Mouse (Mus musculus): ENCODE results near the gene Zfp385b.
"Not testable (repeated sequence)": the region's sequence is repeated elsewhere in the genome, so short reads cannot be mapped to it uniquely, and the experiment has no call there.

Gene Zfp385b

DNA sequence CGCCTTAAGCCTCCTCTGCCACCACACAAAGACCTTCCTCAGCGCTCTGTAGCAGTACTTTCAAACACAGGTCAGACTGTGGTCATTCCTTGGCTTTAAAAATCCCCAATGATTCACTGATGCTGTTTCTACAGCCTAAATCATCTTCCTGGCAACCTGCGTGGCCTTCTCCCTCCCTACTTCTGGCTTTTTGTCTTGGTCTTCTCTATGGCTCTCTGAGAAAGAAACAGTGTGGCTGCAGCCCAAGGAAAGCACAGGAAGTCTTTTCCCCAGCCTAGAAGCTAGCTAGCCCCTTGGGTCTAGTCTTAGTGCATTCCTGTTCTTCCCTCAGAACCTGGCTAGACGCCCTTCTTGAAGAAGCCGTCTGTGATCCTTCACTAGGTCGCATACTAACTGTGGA lies 359.4 kb downstream of the Zfp385b start:
- DNase-seq (ENCODE audit: low spot score in 2 of 2), result no peak

- DNase-seq (ENCODE audit: low spot score in 2 of 2), result no peak
Measured at GRCm38 (mm10) chr2:77458431-77458830, 361.0 kb downstream of the Zfp385b start.

GRCm38 (mm10) chr2:77457120-77457519 lies 362.3 kb downstream of the Zfp385b start:
- DNase-seq (ENCODE audit: low spot score in 2 of 2), result no peak

GRCm38 (mm10) chr2:77456602-77457001 lies 362.8 kb downstream of the Zfp385b start:
- DNase-seq (ENCODE audit: low spot score in 2 of 2), result no peak

GRCm38 (mm10) chr2:77454341-77454937 lies 365.0 kb downstream of the Zfp385b start:
- no peak for DNase-seq (ENCODE audit: low spot score in 2 of 2)

- DNase-seq (ENCODE audit: low spot score in 2 of 2), result no peak
Measured at GRCm38 (mm10) chr2:77453786-77454185, 365.7 kb downstream of the Zfp385b start.

DNA sequence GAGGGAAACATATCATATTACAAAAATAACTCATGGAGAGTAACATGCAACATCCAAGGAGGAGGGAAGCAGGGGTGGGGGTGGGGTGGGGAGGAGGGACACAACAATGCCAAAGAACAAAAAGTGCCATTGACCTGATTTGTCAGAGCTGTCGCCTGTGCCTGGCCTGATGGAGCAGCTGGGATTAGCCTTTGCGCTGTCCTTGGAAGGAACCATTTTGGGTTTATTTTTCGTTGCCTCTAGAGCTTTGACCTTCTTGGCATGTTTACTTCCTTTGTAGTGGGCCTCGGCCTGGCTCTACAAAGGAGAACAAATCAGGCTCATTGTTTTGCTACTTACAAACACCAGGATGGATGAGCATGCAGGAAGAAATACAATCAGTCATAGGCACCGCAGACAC lies 369.4 kb downstream of the Zfp385b start:
- not testable (repeated sequence) for DNase-seq (ENCODE audit: low spot score in 2 of 2)

GRCm38 (mm10) chr2:77448951-77449480 lies 370.4 kb downstream of the Zfp385b start:
- DNase-seq (ENCODE audit: low spot score in 2 of 2), result no peak

DNA sequence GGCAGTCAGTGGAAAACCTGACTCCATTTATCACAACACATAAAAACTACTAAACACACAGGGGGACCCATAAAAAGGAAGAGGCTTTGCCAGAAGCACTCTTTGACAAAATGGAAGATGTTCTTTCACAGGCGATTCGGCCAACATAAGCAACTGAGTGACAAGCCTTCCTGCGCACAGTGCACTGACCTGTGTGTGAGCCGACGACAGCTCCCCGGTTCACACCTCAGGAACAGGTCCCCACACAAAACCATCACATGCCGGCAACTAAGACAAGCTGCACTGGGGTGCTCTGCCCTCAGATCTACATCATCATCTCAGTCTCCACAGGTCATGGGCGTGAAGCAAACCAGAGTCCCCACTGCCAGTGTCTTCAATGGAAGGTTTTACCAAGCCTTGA lies 375.2 kb downstream of the Zfp385b start:
- no peak for DNase-seq (ENCODE audit: low spot score in 2 of 2)

DNA sequence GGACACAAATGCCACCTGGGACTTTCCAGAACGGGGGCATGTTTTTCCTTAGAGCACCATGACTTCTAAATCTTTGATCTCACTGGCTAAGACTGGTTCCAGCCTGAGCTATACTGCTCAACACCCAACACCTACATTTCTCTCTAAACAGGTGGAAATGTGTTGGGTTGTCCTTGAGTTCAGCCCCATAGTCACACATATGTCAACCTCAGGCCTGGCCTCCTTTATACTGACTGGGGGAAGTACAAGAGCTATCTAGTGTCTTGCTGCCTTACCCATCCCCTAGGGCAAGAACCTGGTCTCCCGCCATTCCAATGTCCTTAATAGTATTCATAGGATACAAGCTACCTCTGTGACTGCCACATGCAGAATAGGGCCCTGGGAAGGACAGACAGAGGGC lies 378.8 kb downstream of the Zfp385b start:
- DNase-seq (ENCODE audit: low spot score in 2 of 2), result no peak

GRCm38 (mm10) chr2:77436241-77436759 lies 383.1 kb downstream of the Zfp385b start:
- no peak for DNase-seq (ENCODE audit: low spot score in 2 of 2)

- no peak for DNase-seq (ENCODE audit: low spot score in 2 of 2)
Measured at GRCm38 (mm10) chr2:77419476-77419875, 400.0 kb downstream of the Zfp385b start.

- DNase-seq (ENCODE audit: low spot score in 2 of 2), result no peak
Measured at GRCm38 (mm10) chr2:77418078-77418477, 401.4 kb downstream of the Zfp385b start.

DNA sequence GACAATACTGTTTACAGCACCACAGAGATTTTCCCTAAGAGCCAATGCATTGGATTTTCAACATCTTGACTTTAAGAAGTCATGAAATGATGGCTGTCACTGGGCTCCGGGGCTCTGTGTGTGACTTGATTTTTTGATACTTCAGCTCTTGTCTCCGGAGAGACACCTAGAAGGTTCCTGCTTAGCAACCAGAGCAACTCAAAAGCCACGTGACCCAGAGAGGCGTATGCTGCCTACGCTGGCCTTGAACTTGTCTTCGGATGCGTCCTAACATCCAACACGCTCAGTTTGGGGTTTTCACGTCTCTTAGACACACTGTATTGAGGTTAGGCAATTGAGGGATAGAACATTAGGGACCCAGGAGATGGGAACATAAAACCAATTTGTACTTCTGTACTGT lies 407.3 kb downstream of the Zfp385b start:
- DNase-seq (ENCODE audit: low spot score in 2 of 2), result no peak

DNA sequence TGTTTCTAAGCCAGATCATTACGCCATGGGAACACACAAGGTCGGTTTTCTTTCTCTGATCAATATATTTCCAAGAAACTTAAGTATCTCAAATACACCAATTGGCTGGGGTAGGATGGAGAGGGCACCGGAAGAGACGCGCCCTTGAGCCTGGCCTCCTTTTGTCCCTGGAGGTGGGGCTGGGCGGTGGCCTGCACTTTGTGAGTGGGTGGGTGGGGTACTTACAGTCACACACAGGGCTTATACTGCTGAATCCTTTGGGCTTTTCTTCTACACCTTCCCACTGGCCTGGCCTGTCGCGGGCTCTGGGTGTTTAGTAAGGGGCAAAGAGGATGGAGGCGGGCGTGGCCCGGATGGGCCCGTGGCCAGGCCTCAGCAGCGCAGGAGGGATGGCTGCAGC lies 407.8 kb downstream of the Zfp385b start:
- no peak for DNase-seq (ENCODE audit: low spot score in 2 of 2)

- DNase-seq (ENCODE audit: low spot score in 2 of 2), result no peak
Measured at GRCm38 (mm10) chr2:77409521-77410135, 409.8 kb downstream of the Zfp385b start.

DNA sequence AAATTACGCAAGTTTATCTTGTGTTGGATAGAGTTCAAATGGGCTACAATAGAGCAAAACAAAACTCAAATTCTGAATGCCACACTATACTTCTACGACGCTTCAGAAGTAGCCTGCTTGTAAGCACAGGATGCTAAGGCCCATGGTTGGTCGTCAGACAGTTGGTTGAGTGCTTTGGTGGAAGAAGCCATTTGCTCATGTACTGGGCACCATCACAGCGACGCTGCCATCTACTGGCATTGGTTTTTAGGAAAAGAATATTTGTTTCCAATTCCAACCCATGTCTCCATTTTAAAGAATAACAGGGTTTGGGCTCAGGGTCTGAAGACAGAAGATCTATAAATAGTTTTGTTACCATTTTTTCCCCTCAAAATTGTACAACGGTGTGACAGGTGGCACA lies 410.5 kb downstream of the Zfp385b start:
- DNase-seq (ENCODE audit: low spot score in 2 of 2), result no peak

DNA sequence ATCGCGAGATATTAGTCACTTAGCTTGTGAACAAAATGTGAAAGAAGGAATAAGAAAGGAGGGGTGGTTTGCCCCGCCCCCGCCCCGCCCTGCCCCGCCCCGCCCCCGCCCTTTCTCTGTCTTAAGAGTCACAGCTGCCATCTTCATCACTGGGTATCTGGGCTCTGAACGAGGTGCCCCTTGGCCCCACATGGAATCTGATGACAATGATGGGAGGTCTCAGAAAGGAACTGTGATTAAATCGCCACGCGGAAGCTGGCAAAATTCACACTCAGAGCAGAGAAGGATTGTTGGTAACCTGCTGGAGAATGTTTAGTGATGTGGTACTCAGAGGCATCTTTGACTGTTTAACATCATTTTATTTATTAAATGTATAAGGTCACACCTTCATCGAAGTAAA lies 417.1 kb downstream of the Zfp385b start:
- DNase-seq (ENCODE audit: low spot score in 2 of 2), result no peak

GRCm38 (mm10) chr2:77401438-77402235 lies 417.8 kb downstream of the Zfp385b start:
- DNase-seq (ENCODE audit: low spot score in 2 of 2), result no peak

DNA sequence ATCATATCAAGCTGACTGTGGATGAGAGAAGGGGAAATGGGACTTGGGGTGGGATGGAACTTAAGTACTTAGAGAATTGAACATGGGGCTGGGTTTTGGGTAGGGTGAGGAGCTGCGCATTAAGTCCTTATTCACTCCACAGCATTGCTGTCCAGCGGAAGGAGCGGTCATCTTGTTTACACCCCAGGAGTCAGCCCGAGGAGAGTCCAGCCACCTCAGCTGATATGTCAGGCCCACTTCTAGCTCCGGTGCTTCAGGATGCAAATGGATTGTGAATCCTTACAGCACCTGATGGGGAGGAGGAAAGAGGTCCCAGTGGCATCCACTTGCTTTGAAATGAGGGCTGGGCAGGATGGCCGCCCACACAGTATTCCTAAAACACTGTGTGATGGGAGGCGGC lies 425.6 kb downstream of the Zfp385b start:
- DNase-seq (ENCODE audit: low spot score in 2 of 2), result no peak

GRCm38 (mm10) chr2:77388186-77388585 lies 431.3 kb downstream of the Zfp385b start:
- no peak for DNase-seq (ENCODE audit: low spot score in 2 of 2)

DNA sequence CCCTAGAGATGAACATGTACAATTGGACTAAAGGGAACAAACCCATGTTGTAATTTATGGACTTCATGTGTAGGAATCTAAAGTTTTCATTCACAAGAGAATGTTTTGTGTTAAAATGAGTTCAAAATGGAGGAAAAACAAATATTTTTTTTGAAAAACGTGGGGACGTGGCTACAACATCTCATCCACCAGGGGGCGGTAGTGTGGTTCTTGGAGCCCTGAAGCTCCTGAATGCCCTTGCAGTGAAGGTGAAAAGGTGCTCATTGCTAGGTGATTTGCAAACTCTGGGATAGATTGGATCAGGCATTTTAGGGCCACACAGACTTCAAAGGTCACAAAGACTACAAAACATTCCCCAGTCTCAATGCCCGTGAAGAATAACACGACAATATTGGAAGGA lies 432.9 kb downstream of the Zfp385b start:
- DNase-seq (ENCODE audit: low spot score in 2 of 2), result peak in 1 of 2 experiments; percentile 54

DNA sequence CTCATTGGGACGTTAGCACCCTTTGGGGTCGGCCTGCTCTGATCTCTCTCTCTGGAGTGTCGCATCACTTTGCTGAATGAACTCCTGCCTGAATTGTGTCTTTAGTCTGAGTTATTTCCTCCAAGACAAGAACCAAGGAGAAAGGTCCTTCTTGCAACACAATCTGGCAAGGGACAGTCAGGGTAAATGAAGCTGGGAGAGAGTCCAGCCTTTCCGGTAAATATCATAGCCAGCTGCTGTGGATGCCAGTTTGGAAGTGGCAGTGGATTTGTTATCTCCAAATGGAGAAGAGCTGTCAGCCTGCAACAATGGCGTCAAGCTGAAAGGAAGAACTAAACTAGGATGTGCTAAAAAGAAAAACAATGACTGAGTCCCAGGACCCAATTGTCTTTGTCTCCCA lies 436.7 kb downstream of the Zfp385b start:
- no peak for DNase-seq (ENCODE audit: low spot score in 2 of 2)
